Mouse (Mus musculus) layer of hippocampus, postnatal 25 days (tissue): ENCODE results near the gene Foxj3. TPM values are rescaled to one million over a fixed set of nuclear protein-coding genes. Genes with fewer than 3 reads are reported as not detected.
"Not testable (repeated sequence)": the region's sequence is repeated elsewhere in the genome, so short reads cannot be mapped to it uniquely, and the experiment has no call there.

Experiments used
- DNase-seq, 2 experiments: peaks; one replicate each; pipeline ENCODE4 v3.0.0; 2022; ENCODE audit warnings: mixed read lengths in 2 of 2, low spot score in 1 of 2; ENCODE audit errors: extremely low spot score in 1 of 2
- total RNA-seq, 2 experiments: library from RNA; stranded (reverse); gene quantifications; 2 replicates each; pipeline ENCODE4 v1.2.3; 2021

Gene Foxj3
- total RNA-seq = 10 to 100 TPM; 66.0 to 80.5 TPM

GRCm38 (mm10) chr4:119536615-119537014 lies at the start of gene Foxj3:
Gene Foxj3 (plus strand): TSS chr4:119537004.
- DNase-seq = not testable (repeated sequence)

- DNase-seq = no peak
Observed at GRCm38 (mm10) chr4:119489666-119490065, 47.1 kb upstream of the Foxj3 start.

GRCm38 (mm10) chr4:119490806-119491205 lies 46.0 kb upstream of the Foxj3 start:
- peak in 1 of 2 experiments; percentile 64 for DNase-seq

- peak; percentile 53 to 56 for DNase-seq
Observed at GRCm38 (mm10) chr4:119492291-119492932, 44.4 kb upstream of the Foxj3 start, which contains the start of gene Rimkla. Gene Rimkla (minus strand): TSS chr4:119492628.

GRCm38 (mm10) chr4:119492933-119493327 lies 43.9 kb upstream of the Foxj3 start:
- DNase-seq = no peak

GRCm38 (mm10) chr4:119498319-119498848 lies 38.4 kb upstream of the Foxj3 start:
- DNase-seq = no peak

GRCm38 (mm10) chr4:119511591-119511990 lies 25.2 kb upstream of the Foxj3 start:
- no peak for DNase-seq

GRCm38 (mm10) chr4:119512731-119513141 lies 24.1 kb upstream of the Foxj3 start:
- DNase-seq = no peak

GRCm38 (mm10) chr4:119523575-119523974 lies 13.2 kb upstream of the Foxj3 start:
- DNase-seq = no peak

GRCm38 (mm10) chr4:119524010-119524409 lies 12.8 kb upstream of the Foxj3 start:
- no peak for DNase-seq

- no peak for DNase-seq
Observed at GRCm38 (mm10) chr4:119524466-119524865, 12.3 kb upstream of the Foxj3 start.

- no peak for DNase-seq
Observed at GRCm38 (mm10) chr4:119526329-119526845, 10.4 kb upstream of the Foxj3 start.

GRCm38 (mm10) chr4:119531813-119532212 lies 5.0 kb upstream of the Foxj3 start:
- DNase-seq = no peak

GRCm38 (mm10) chr4:119535103-119535502 lies 1.7 kb upstream of the Foxj3 start:
- DNase-seq = no peak

GRCm38 (mm10) chr4:119537436-119537835 lies 632 bp downstream of the Foxj3 start:
- no peak for DNase-seq

- peak; percentile 96 to 98 for DNase-seq
Observed at GRCm38 (mm10) chr4:119539031-119539824, 2.4 kb downstream of the Foxj3 start, which contains the start of gene Frg2f1. Gene Frg2f1 (minus strand): TSS chr4:119539529.

GRCm38 (mm10) chr4:119539836-119540532 lies 3.2 kb downstream of the Foxj3 start:
- DNase-seq = peak in 1 of 2 experiments; percentile 41

GRCm38 (mm10) chr4:119540533-119540890 lies 3.7 kb downstream of the Foxj3 start:
- DNase-seq = no peak

GRCm38 (mm10) chr4:119550864-119551263 lies 14.1 kb downstream of the Foxj3 start:
- DNase-seq = no peak

GRCm38 (mm10) chr4:119555466-119555865 lies 18.7 kb downstream of the Foxj3 start:
- DNase-seq = no peak

GRCm38 (mm10) chr4:119563136-119563535 lies 26.3 kb downstream of the Foxj3 start:
- DNase-seq = no peak
